Mouse (Mus musculus): Measurements from ENCODE around the gene Slc9a1.

DNA sequence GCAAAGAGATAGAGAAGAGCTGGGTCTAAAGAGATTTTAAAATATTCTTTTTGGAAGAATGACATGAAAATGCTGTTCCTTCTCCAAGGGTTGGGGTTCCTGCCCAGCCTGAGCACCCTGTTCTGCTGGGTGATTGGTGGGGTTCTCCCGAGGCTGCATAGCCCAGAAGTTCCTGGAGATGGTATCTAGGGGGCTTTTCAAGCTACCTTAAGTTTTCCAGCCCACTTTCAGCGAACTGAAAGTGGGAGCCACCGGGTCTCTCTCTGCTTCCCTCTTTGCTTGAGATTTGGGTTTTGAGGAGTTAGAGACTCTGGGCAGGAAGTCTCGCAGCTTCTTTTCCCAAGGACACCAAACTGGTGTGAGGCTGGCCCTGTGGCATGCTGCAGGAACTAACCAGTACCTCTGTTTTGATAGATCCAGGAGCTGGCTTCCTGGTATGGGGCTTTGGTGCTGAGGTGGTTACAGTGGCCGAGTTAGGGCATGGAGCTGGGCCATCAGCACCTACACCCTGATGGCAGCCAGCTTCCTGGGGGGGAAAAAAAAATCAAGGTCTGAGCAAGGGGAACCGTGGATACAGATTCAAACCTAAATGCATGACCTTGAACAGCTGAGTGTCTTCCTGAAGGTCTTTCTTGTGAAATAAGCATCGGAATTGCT, 2.2 kb downstream of the Slc9a1 start:
- TF ChIP-seq CTCF (IDR thresholded peaks at IDR 0.05; ENCODE audit: extremely low read depth, insufficient read depth, low read length) (no peak), POLR2A (IDR thresholded peaks at IDR 0.05; ENCODE audit: extremely low read depth, insufficient read depth, low read length) (no peak)

Data from cortical plate, adult 2 months (tissue).